Mouse (Mus musculus): ENCODE results near the gene Myh13. TPM values are rescaled to one million over a fixed set of nuclear protein-coding genes. Genes with fewer than 3 reads are reported as not detected.

Myh13 gene
- polyA plus RNA-seq, 1 experiment, result not detected

- Histone ChIP-seq H3K4me3 (replicated peaks; ENCODE audit: control insufficient read depth, low read depth, low read length) (no peak overlapping the region), H3K4me1 (ENCODE audit: control insufficient read depth, insufficient read depth, low read length) (no peaks in the 10 kb centered on the region), H3K27ac (ENCODE audit: control insufficient read depth, insufficient read depth, low read depth, low read length, poor library complexity) (no peak overlapping the region)
- WGBS, result 75% methylated on average over 6 of the region's 6 CpGs
- TF ChIP-seq CTCF (IDR thresholded peaks at IDR 0.05; ENCODE audit: control insufficient read depth, insufficient read depth, low read length), result no peak
- no peak for TF ChIP-seq POLR2A (IDR thresholded peaks at IDR 0.05; ENCODE audit: borderline replicate concordance, control insufficient read depth, low read depth, low read length)
Measured at GRCm38 (mm10) chr11:67414346-67414940, 93.0 kb downstream of the Myh13 start.

Other genes starting within 250 kb of the Myh13 start
- not detected in 2 replicates for gene Myh3, start 243.4 kb upstream of the Myh13 start, polyA plus RNA-seq (2011; ENCODE audit: insufficient read depth, insufficient read length, low replicate concordance, missing spikeins)
- gene Myh2, start 150.6 kb upstream of the Myh13 start, polyA plus RNA-seq (2011; ENCODE audit: insufficient read depth, insufficient read length, low replicate concordance, missing spikeins), result 1.7 and 6.8 TPM in 2 replicates
- 11.4 and 12.9 TPM in 2 replicates for gene Myh1, start 121.6 kb upstream of the Myh13 start, polyA plus RNA-seq (2011; ENCODE audit: insufficient read depth, insufficient read length, low replicate concordance, missing spikeins)
- 1.8 and 4.4 TPM in 2 replicates for gene Myh4, start 83.6 kb upstream of the Myh13 start, polyA plus RNA-seq (2011; ENCODE audit: insufficient read depth, insufficient read length, low replicate concordance, missing spikeins)
- gene Myh8, start 44.5 kb upstream of the Myh13 start, polyA plus RNA-seq (2011; ENCODE audit: insufficient read depth, insufficient read length, low replicate concordance, missing spikeins), result not detected in 2 replicates
- 13.8 and 18.1 TPM in 2 replicates for gene Gas7, start 133.8 kb downstream of the Myh13 start, polyA plus RNA-seq (2011; ENCODE audit: insufficient read depth, insufficient read length, low replicate concordance, missing spikeins)